Mouse (Mus musculus) thymus, postnatal 25 days (tissue): ENCODE results near the gene Hbs1l.

Source experiments
- DNase-seq: peaks from one replicate; pipeline ENCODE4 v3.0.0; 2022

Hbs1l gene

GRCm38 (mm10) chr10:21411621-21412205, 115.9 kb downstream of the Hbs1l start:
- no peak for DNase-seq

GRCm38 (mm10) chr10:21415031-21415430, 119.3 kb downstream of the Hbs1l start:
- no peak for DNase-seq

GRCm38 (mm10) chr10:21416184-21416583, 120.4 kb downstream of the Hbs1l start:
- DNase-seq = no peak
